Mouse (Mus musculus) myocyte (in vitro differentiated cells): ENCODE results near the gene Izumo1. TPM values are rescaled to one million over a fixed set of nuclear protein-coding genes. Genes with fewer than 3 reads are reported as not detected.

ENCODE experiments used
- H3K27me3 ChIP-seq: one replicate; pipeline ENCODE4 v1.6.1; 2011; ENCODE audit not compliant: control insufficient read depth, insufficient read depth, insufficient read length
- H3K36me3 ChIP-seq: one replicate; pipeline ENCODE4 v1.6.1; 2011; ENCODE audit not compliant: control insufficient read depth, insufficient read depth
- H3K4me2 ChIP-seq: one replicate; pipeline ENCODE4 v1.6.1; 2011; ENCODE audit warnings: low read depth, control low read depth
- H3K4me3 ChIP-seq: one replicate; pipeline ENCODE4 v1.5.1; 2011; ENCODE audit warnings: mild to moderate bottlenecking, control low read depth, moderate library complexity
- H3K79me2 ChIP-seq: one replicate; pipeline ENCODE4 v1.6.1; 2011; ENCODE audit not compliant: control insufficient read depth, insufficient read depth
- H3ac ChIP-seq: one replicate; pipeline ENCODE4 v1.6.1; 2011; ENCODE audit not compliant: control insufficient read depth, insufficient read length
- CEBPB ChIP-seq: IDR thresholded peaks from 2 replicates; pipeline ENCODE4 v1.6.1; 2011; ENCODE audit warnings: mild to moderate bottlenecking, moderate library complexity; ENCODE audit not compliant: poor library complexity, insufficient read depth, severe bottlenecking
- E2F4 ChIP-seq: IDR thresholded peaks from one replicate; pipeline ENCODE4 v1.6.1; 2011; ENCODE audit warnings: mild to moderate bottlenecking, control low read depth, moderate library complexity; ENCODE audit not compliant: insufficient read depth
- MAX ChIP-seq: IDR thresholded peaks from one replicate; pipeline ENCODE4 v1.6.1; 2011; ENCODE audit warnings: low read depth, mild to moderate bottlenecking, control low read depth
- MYOD1 ChIP-seq, 3 experiments: IDR thresholded peaks; one replicate each; pipeline ENCODE4 v1.6.1; 2011; ENCODE audit warnings: control low read depth in 2 of 3, low read depth in 2 of 3, mild to moderate bottlenecking in 2 of 3, moderate library complexity in 1 of 3; ENCODE audit not compliant: insufficient read length in 2 of 3, control insufficient read depth in 1 of 3
- MYOG ChIP-seq, 3 experiments: IDR thresholded peaks; one replicate each; pipeline ENCODE4 v1.6.1; 2011; ENCODE audit warnings: control low read depth in 2 of 3, low read depth in 2 of 3, mild to moderate bottlenecking in 2 of 3; ENCODE audit not compliant: insufficient read length in 2 of 3, control insufficient read depth in 1 of 3, insufficient read depth in 1 of 3
- POLR2A ChIP-seq: IDR thresholded peaks from one replicate; pipeline ENCODE4 v1.6.1; 2011; ENCODE audit warnings: low read depth, mild to moderate bottlenecking, control low read depth, moderate library complexity; ENCODE audit not compliant: insufficient read length
- POLR2AphosphoS2 ChIP-seq: IDR thresholded peaks from one replicate; pipeline ENCODE4 v1.6.1; 2011; ENCODE audit warnings: low read depth, control low read depth; ENCODE audit not compliant: insufficient read length
- REST ChIP-seq: IDR thresholded peaks from one replicate; pipeline ENCODE4 v1.6.1; 2011; ENCODE audit warnings: mild to moderate bottlenecking, control low read depth, moderate library complexity; ENCODE audit not compliant: insufficient read depth, insufficient read length
- SRF ChIP-seq: IDR thresholded peaks from one replicate; pipeline ENCODE4 v1.6.1; 2011; ENCODE audit warnings: low read depth; ENCODE audit not compliant: control insufficient read depth, insufficient read length
- TCF12 ChIP-seq: IDR thresholded peaks from one replicate; pipeline ENCODE4 v1.6.1; 2011; ENCODE audit warnings: mild to moderate bottlenecking, control low read depth; ENCODE audit not compliant: poor library complexity, insufficient read depth, severe bottlenecking
- TCF3 ChIP-seq: IDR thresholded peaks from one replicate; pipeline ENCODE4 v1.6.1; 2011; ENCODE audit warnings: low read depth, control low read depth; ENCODE audit not compliant: insufficient read length
- USF1 ChIP-seq: IDR thresholded peaks from one replicate; pipeline ENCODE4 v1.6.1; 2011; ENCODE audit warnings: low read depth, mild to moderate bottlenecking, control low read depth, moderate library complexity
- polyA plus RNA-seq: library from polyadenylated mRNA; unstranded; fragments of >200 nt; fragmentation: generic; extraction: Trizol; gene quantifications from one replicate; pipeline ENCODE4 v1.2.1, GENCODE M21; 2012; ENCODE audit warnings: missing spikeins

Izumo1 gene
- polyA plus RNA-seq, 1 experiment, result not detected

- Histone ChIP-seq H3ac (no peak overlapping the region), H3K27me3 (no peaks in the 10 kb centered on the region), H3K36me3 (no peaks in the 10 kb centered on the region), H3K4me3 (no peak overlapping the region), H3K4me2 (peak overlapping the region; percentile 63), H3K79me2 (no peaks in the 10 kb centered on the region)
- TF ChIP-seq MYOD1 (IDR thresholded peaks at IDR 0.05; ENCODE audit: control insufficient read depth in 1 of 3, insufficient read length in 2 of 3, low read depth in 2 of 3) (peak; percentile 9 to 95 (median 87)), POLR2A (no peak), MAX (no peak), CEBPB (peak; percentile 80; the same call in 1 of the 2 replicates), USF1 (no peak), TCF3 (peak; percentile 46), REST (no peak), SRF (no peak), MYOG (IDR thresholded peaks at IDR 0.05; ENCODE audit: control insufficient read depth in 1 of 3, insufficient read depth in 1 of 3, insufficient read length in 2 of 3, low read depth in 2 of 3) (peak; percentile 74 to 97 (median 88)), TCF12 (peak; percentile 75), POLR2AphosphoS2 (no peak), E2F4 (no peak)
These were observed 5.3 kb upstream of the Izumo1 start for GRCm38 (mm10) chr7:45616277-45616676.

DNA sequence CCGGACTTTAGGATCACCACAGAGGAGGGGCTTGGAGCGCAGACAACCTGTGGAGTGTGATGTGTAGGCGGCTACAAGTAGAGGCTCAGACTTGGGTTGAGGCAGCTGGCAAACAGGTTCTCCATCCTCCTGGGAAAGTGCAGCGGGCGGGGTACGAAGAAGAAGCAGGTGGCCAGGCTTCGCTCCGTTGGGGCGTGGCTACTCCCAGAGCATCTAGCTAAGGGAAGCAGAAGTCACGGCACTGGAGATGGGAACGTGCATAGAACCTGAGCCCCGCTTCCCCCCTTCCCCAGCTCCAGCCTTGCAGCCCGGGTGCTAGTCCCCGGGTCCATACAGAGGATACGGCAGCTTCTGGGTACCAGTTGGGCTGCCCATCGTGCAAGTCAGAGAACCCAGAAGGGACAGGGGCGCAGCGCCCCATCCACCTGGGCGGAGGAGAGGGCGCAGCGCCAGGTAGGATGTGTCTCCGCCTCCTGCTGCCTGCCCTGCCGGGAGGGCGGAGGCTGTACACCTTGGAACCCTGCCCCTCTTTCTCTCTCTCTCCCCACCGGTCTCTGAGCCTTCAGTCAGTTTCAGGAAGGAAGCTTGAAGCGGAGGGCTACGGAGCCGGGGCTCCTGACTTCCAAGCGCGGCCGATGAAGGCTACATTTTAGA lies 4.4 kb upstream of the Izumo1 start, which contains the start of gene Fut1:
TSS of gene Fut1 (plus strand) at position 248 of the 654 bp plus-strand sequence.
- no peaks in the 10 kb centered on the region for H3K79me2 ChIP-seq
- no peaks in the 10 kb centered on the region for H3K36me3 ChIP-seq
- H3K4me2 ChIP-seq, result peak within 1 kb of the TSS; percentile 63
- peak in 1 of 3 experiments; percentile 79 for TF ChIP-seq MYOG (IDR thresholded peaks at IDR 0.05; ENCODE audit: control insufficient read depth in 1 of 3, insufficient read depth in 1 of 3, insufficient read length in 2 of 3, low read depth in 2 of 3)
- peak in 2 of 3 experiments; percentile 54 to 80 for TF ChIP-seq MYOD1 (IDR thresholded peaks at IDR 0.05; ENCODE audit: control insufficient read depth in 1 of 3, insufficient read length in 2 of 3, low read depth in 2 of 3)
- TF ChIP-seq USF1, result no peak
- TF ChIP-seq REST, result no peak
- H3ac ChIP-seq, result no peak within 1 kb of the TSS
- no peak within 1 kb of the TSS for H3K4me3 ChIP-seq
- H3K27me3 ChIP-seq, result no peaks in the 10 kb centered on the region

DNA sequence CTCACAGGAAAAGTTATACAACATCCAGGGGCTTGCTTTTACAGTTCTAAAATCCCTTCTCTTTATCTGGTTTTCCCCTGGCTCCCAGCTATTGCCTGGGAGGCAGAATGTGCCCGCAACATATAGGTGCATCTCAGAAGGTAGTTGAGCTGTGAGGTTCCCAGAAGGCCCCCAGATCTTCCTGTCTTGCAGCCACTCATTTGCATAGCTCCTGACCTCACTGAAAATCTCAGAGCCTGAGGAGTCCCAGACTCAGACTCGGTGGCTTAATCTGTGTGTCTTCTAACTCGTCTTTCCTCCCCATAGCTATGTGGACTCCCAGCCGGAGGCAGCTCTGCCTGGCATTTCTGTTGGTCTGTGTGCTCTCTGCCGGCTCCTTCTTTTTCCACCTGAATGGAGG lies 3.3 kb upstream of the Izumo1 start:
- Histone ChIP-seq H3K79me2 (no peaks in the 10 kb centered on the region), H3K4me3 (no peak overlapping the region), H3K4me2 (no peak overlapping the region), H3ac (no peak overlapping the region), H3K27me3 (no peaks in the 10 kb centered on the region), H3K36me3 (no peaks in the 10 kb centered on the region)
- TF ChIP-seq POLR2A (no peak), SRF (no peak), MYOD1 (IDR thresholded peaks at IDR 0.05; ENCODE audit: control insufficient read depth in 1 of 3, insufficient read length in 2 of 3, low read depth in 2 of 3) (no peak), E2F4 (no peak), MAX (no peak), POLR2AphosphoS2 (no peak), USF1 (no peak)

- no peaks in the 10 kb centered on the region for H3K27me3 ChIP-seq
- H3ac ChIP-seq, result no peak overlapping the region
- H3K36me3 ChIP-seq, result no peaks in the 10 kb centered on the region
- no peak overlapping the region for H3K4me2 ChIP-seq
- TF ChIP-seq TCF3, result no peak
- no peak for TF ChIP-seq USF1
- TF ChIP-seq TCF12, result no peak
- TF ChIP-seq POLR2A, result no peak
- TF ChIP-seq CEBPB, result no peak
- TF ChIP-seq REST, result no peak
- TF ChIP-seq MYOG (IDR thresholded peaks at IDR 0.05; ENCODE audit: control insufficient read depth in 1 of 3, insufficient read depth in 1 of 3, insufficient read length in 2 of 3, low read depth in 2 of 3), result no peak
- no peak for TF ChIP-seq MAX
- no peak for TF ChIP-seq SRF
- TF ChIP-seq E2F4, result no peak
- no peak for TF ChIP-seq POLR2AphosphoS2
- TF ChIP-seq MYOD1 (IDR thresholded peaks at IDR 0.05; ENCODE audit: control insufficient read depth in 1 of 3, insufficient read length in 2 of 3, low read depth in 2 of 3), result no peak
- no peaks in the 10 kb centered on the region for H3K79me2 ChIP-seq
- no peak overlapping the region for H3K4me3 ChIP-seq
These were observed 2.0 kb upstream of the Izumo1 start for GRCm38 (mm10) chr7:45619592-45619991.

GRCm38 (mm10) chr7:45623507-45623906 lies 1.9 kb downstream of the Izumo1 start:
- no peaks in the 10 kb centered on the region for H3K79me2 ChIP-seq
- no peaks in the 10 kb centered on the region for H3K36me3 ChIP-seq
- H3K27me3 ChIP-seq, result no peaks in the 10 kb centered on the region
- no peak overlapping the region for H3K4me2 ChIP-seq
- H3K4me3 ChIP-seq, result no peak overlapping the region
- TF ChIP-seq MYOD1 (IDR thresholded peaks at IDR 0.05; ENCODE audit: control insufficient read depth in 1 of 3, insufficient read length in 2 of 3, low read depth in 2 of 3) (no peak), TCF12 (no peak), E2F4 (no peak), TCF3 (no peak), POLR2A (no peak), POLR2AphosphoS2 (no peak), CEBPB (no peak), SRF (no peak)
- no peak overlapping the region for H3ac ChIP-seq
